Mouse (Mus musculus) C2C12 (cell line): ENCODE results near the gene Olfr223.
A peak's percentile ranks its signal among the peaks of the same experiment; 100 is the strongest.

ENCODE experiments used
- CEBPB ChIP-seq: IDR thresholded peaks from one replicate; pipeline ENCODE4 v1.6.1; 2011; ENCODE audit warnings: low read depth, mild to moderate bottlenecking, control low read depth, moderate library complexity
- CTCF ChIP-seq: IDR thresholded peaks from one replicate; pipeline ENCODE4 v1.5.1; 2011; ENCODE audit not compliant: control insufficient read depth, insufficient read depth, insufficient read length
- MYOG ChIP-seq: IDR thresholded peaks from one replicate; pipeline ENCODE4 v1.6.1; 2011; ENCODE audit not compliant: control insufficient read depth, insufficient read length; ENCODE audit errors: extremely low read depth
- USF1 ChIP-seq: IDR thresholded peaks from one replicate; pipeline ENCODE4 v1.6.1; 2011; ENCODE audit warnings: low read depth, mild to moderate bottlenecking, control low read depth, moderate library complexity

DNA sequence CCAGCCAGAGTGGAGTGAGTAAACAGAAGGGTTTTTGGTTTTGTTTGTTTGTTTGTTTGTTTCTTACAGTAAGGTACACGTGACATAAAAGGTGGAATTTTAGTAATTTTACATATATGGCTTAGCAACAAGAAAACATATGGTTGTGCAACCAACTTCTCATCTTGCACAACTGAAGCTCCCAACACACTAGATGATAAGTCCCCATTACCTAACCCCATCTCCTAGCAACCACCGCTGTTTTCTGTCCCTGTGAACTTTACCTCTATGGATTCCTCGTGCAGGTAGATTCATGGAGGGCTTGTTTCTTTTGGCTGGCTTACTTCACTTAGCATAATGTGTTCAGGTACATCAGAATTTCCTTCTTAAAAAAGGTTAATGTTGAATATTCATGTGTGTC is 49.7 kb downstream of the Olfr223 start:
- TF ChIP-seq CTCF (no peak), USF1 (no peak), CEBPB (peak; percentile 19), MYOG (no peak)
